Mouse (Mus musculus) bone marrow, adult 2 months (tissue): ENCODE measurements around the gene Pycr2.

Experiments
- CTCF ChIP-seq: fragments of 200-500 bp; IDR thresholded peaks from 2 replicates; pipeline ENCODE4 v1.5.1; 2011; ENCODE audit warnings: low read length, control low read depth; ENCODE audit not compliant: control insufficient read depth, insufficient read depth
- POLR2A ChIP-seq: fragments of 200-500 bp; IDR thresholded peaks from 2 replicates; pipeline ENCODE4 v1.6.1; 2011; ENCODE audit warnings: low read depth, mild to moderate bottlenecking, control low read depth, low read length, borderline replicate concordance; ENCODE audit not compliant: control insufficient read depth

- no peak for TF ChIP-seq CTCF
- TF ChIP-seq POLR2A, result no peak
Observed at GRCm38 (mm10) chr1:180858763-180859162, 45.3 kb upstream of the Pycr2 start.
